Mouse (Mus musculus): ENCODE measurements around the gene Eya4. TPM values are rescaled to one million over a fixed set of nuclear protein-coding genes. Genes with fewer than 3 reads are reported as not detected.

Gene Eya4
- polyA plus RNA-seq, 1 experiment from 2014 or later: 9.7 TPM

DNA sequence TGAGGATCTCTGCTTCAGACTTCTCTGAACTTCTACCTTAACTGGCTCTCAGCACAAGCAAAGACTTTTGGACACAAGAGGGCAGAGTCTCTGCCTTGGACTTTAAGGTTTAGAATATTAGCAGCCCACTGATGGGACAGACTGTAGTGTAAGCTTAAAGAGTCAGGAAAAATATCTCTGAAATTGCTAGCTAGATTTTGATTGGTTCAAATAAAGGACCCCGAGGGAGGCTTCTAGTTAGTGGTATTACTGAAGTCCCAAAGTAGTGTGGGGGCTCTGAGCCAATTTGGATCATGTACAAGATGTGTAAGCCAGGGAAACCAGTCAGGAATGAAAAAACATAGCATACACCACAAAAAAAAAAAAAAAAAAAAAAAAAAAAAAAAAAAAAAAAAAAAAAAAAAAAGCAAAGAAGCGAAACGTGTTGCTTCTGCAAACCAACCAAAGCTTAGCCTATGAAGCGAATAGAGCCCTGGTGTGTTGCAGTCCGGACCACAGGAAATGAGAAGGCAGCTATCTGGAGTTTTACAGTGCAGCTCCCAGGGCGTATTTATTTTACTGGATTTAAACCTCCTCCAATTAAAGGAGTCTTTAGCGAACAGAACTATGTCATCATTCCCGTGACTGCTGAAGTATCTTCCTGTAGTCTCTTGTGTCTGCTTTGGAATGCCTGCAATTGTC, 173.8 kb downstream of the Eya4 start:
- Histone ChIP-seq H3K4me1 (ENCODE audit: insufficient read depth, low read length) (peaks cover 37% of the 10 kb centered on the region), H3K36me3 (ENCODE audit: insufficient read depth, low read length) (no peaks in the 10 kb centered on the region), H3K27me3 (ENCODE audit: insufficient read depth, low read length) (no peaks in the 10 kb centered on the region), H3K4me3 (ENCODE audit: low read length) (no peak overlapping the region), H3K9ac (replicated peaks; ENCODE audit: low read length) (no peak overlapping the region), H3K27ac (ENCODE audit: low read length) (peak overlapping the region; percentile 70), H3K4me2 (replicated peaks; ENCODE audit: low read depth, low read length) (peak overlapping the region; percentile 29; the same call in 1 of the 2 replicates), H3K9me3 (ENCODE audit: low read length) (no peaks in the 10 kb centered on the region)
- no peak for ATAC-seq (ENCODE audit: low FRiP score, low TSS enrichment)
- WGBS: 21% methylated on average over 8 of the region's 8 CpGs

DNA sequence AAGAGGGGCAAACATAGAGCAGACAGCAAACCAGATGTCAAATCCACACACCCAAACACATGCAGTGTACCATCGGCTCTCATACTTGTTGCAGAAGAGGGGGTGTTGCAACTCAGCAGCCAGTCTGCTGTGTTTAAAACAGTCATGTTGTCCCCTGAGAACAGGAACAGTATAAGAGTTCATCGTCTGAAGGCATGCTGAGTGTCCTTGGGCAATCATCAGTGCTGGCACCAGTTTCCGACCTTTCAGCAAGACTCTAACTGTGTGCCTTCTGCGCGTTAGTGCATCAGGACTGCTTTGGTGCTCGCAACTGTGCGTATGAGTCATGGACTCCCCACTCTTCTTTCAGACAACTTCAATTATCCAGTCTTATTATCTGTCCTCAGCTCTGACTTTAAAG, 179.0 kb downstream of the Eya4 start:
- Histone ChIP-seq H3K4me2 (replicated peaks; ENCODE audit: low read depth, low read length) (no peak overlapping the region), H3K9ac (replicated peaks; ENCODE audit: low read length) (no peak overlapping the region), H3K9me3 (ENCODE audit: low read length) (no peaks in the 10 kb centered on the region), H3K4me1 (ENCODE audit: insufficient read depth, low read length) (peaks cover 5% of the 10 kb centered on the region; the same call in 1 of the 2 replicates), H3K4me3 (ENCODE audit: low read length) (no peak overlapping the region), H3K36me3 (ENCODE audit: insufficient read depth, low read length) (no peaks in the 10 kb centered on the region), H3K27ac (ENCODE audit: low read length) (no peak overlapping the region), H3K27me3 (ENCODE audit: insufficient read depth, low read length) (no peaks in the 10 kb centered on the region)
- WGBS: 90% methylated on average over 7 of the region's 7 CpGs
- ATAC-seq (ENCODE audit: low FRiP score, low TSS enrichment): no peak

DNA sequence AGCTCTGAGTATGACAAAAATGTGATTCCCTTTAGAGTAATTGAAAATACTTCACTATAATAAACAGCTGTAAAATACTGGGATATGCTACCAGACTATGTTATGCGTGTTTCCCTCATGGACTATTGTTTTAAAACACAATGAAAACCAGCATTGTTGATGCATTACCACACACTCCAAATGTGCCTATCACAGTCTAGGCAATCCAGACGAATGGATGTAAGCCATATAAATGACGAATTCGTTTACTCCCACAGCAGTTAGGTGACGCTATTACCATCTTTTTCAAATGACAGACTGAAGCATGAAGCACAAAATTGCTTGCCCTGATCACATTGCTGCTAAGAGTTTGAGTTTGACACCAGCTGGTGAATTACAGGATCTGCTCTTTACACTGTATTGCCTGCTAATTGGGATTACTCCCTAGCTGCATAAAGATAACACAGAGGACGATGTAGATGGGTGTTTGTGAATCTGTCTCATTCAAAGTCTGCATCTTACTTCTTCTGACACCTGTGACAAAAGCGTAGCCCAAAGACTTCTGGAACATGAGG, 185.4 kb downstream of the Eya4 start:
- WGBS: 38% methylated on average over 7 of the region's 7 CpGs
- no peak overlapping the region for H3K9ac ChIP-seq (replicated peaks; ENCODE audit: low read length)
- H3K9me3 ChIP-seq (ENCODE audit: low read length): no peaks in the 10 kb centered on the region
- H3K27me3 ChIP-seq (ENCODE audit: insufficient read depth, low read length): no peaks in the 10 kb centered on the region
- ATAC-seq (ENCODE audit: low FRiP score, low TSS enrichment): no peak
- no peak overlapping the region for H3K27ac ChIP-seq (ENCODE audit: low read length)
- H3K4me3 ChIP-seq (ENCODE audit: low read length): no peak overlapping the region
- H3K4me2 ChIP-seq (replicated peaks; ENCODE audit: low read depth, low read length): no peak overlapping the region
- no peaks in the 10 kb centered on the region for H3K4me1 ChIP-seq (ENCODE audit: insufficient read depth, low read length)
- no peaks in the 10 kb centered on the region for H3K36me3 ChIP-seq (ENCODE audit: insufficient read depth, low read length)

DNA sequence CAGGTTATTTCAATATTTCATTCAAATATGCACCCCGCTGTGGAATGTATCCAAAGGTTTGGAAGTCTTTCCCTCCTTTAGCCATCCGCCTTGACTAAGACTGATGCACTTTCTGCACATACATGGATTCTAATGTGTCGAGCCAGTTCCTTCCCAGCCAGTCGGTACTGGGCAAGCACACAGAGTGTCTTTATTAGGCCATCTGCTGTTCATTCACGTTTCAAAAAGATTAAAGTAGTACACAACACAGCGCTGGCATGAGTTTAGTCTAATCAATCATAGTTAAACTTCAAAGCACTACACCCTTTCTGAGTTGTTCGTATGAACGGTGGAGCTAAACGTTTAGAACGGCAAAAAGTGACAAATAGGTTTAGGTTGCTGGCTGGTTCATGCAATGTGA, 190.7 kb downstream of the Eya4 start:
- Histone ChIP-seq H3K9me3 (ENCODE audit: low read length) (no peaks in the 10 kb centered on the region), H3K36me3 (ENCODE audit: insufficient read depth, low read length) (no peaks in the 10 kb centered on the region), H3K4me2 (replicated peaks; ENCODE audit: low read depth, low read length) (no peak overlapping the region), H3K9ac (replicated peaks; ENCODE audit: low read length) (no peak overlapping the region), H3K27me3 (ENCODE audit: insufficient read depth, low read length) (no peaks in the 10 kb centered on the region), H3K4me3 (ENCODE audit: low read length) (no peak overlapping the region), H3K4me1 (ENCODE audit: insufficient read depth, low read length) (no peaks in the 10 kb centered on the region), H3K27ac (ENCODE audit: low read length) (no peak overlapping the region)
- 62% methylated on average over 10 of the region's 10 CpGs for WGBS
- ATAC-seq (ENCODE audit: low FRiP score, low TSS enrichment): no peak

DNA sequence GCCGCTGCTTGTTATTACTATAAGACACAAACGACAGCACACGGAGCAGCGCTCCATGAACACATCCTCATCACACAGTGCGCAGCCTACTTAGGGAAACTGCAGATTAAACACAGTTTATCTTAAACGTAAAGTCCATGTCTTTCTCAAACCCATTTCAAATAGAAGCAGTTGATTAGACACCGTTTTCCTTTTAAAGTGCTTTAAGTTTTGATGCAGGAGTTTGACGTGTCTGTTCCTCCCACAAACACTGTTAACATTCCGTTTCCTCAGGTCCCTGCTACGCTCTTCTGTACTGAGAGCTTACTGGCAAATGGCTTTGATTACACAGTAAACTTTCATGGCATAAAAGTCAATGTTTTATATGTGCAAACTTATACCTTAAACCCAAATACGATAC, 191.4 kb downstream of the Eya4 start:
- Histone ChIP-seq H3K4me1 (ENCODE audit: insufficient read depth, low read length) (no peaks in the 10 kb centered on the region), H3K4me2 (replicated peaks; ENCODE audit: low read depth, low read length) (no peak overlapping the region), H3K36me3 (ENCODE audit: insufficient read depth, low read length) (no peaks in the 10 kb centered on the region), H3K27ac (ENCODE audit: low read length) (no peak overlapping the region), H3K4me3 (ENCODE audit: low read length) (no peak overlapping the region), H3K27me3 (ENCODE audit: insufficient read depth, low read length) (no peaks in the 10 kb centered on the region), H3K9ac (replicated peaks; ENCODE audit: low read length) (no peak overlapping the region), H3K9me3 (ENCODE audit: low read length) (no peaks in the 10 kb centered on the region)
- 68% methylated on average over 11 of the region's 11 CpGs for WGBS
- no peak for ATAC-seq (ENCODE audit: low FRiP score, low TSS enrichment)

DNA sequence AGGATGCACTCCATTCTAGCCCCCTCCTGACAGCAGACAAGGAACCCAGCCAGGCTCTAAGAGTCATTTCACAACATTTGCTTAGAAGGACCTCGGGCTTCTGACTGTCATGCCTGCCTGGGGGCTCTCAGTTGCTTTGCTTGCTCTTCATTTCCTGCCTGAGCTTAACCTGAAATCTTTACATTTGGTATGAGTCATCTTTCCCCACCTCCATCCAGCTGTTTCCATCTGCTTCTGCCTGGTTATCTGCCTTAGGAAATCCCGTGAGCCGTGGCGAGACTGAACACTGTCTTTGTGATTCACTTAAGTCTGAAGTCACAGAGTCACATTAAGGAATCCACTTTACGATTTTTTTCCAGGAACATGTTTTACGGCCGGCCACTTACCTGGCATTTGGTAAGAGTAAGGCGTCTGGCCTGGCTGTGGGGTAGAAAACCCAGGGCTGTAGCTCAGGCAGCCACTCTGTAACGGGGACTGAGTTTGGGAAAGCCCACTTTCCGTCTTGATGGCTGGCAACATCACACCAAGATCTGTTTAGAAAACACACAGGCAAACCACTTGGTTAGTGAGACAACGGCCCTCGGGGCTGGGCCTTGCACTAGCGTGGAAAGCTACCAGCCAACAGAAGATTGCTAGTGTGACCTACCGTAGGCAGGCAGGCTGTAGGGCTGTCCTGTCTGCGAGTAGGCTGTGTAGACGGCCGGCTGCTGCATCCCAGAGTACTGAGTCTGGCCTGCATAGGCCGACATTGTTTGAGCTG, 193.5 kb downstream of the Eya4 start:
- H3K9me3 ChIP-seq (ENCODE audit: low read length): no peaks in the 10 kb centered on the region
- no peak for ATAC-seq (ENCODE audit: low FRiP score, low TSS enrichment)
- H3K27ac ChIP-seq (ENCODE audit: low read length): no peak overlapping the region
- H3K9ac ChIP-seq (replicated peaks; ENCODE audit: low read length): no peak overlapping the region
- H3K27me3 ChIP-seq (ENCODE audit: insufficient read depth, low read length): no peaks in the 10 kb centered on the region
- WGBS: 57% methylated on average over 18 of the region's 18 CpGs
- H3K4me3 ChIP-seq (ENCODE audit: low read length): no peak overlapping the region
- H3K4me1 ChIP-seq (ENCODE audit: insufficient read depth, low read length): no peaks in the 10 kb centered on the region
- H3K4me2 ChIP-seq (replicated peaks; ENCODE audit: low read depth, low read length): no peak overlapping the region
- peaks cover 2% of the 10 kb centered on the region; the same call in 1 of the 2 replicates for H3K36me3 ChIP-seq (ENCODE audit: insufficient read depth, low read length)

DNA sequence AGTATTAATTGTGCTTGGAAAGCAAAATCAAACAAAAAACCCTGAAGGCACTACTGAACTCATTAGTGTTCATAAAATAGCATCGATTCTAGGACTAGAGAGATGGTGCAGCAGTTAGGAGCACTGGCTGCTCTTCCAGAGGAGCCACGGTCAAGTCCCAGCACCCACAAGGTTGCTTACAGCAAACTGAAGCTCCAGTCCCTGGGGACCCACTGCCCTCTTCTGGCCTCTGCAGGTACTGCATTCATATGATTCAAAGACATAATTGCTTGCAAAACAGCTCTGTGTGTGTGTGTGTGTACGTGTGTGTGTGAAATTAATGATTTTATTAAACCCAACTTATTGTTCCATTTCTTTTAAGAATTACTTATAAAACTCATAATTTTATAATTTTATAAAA, 200.2 kb downstream of the Eya4 start:
- H3K4me1 ChIP-seq (ENCODE audit: insufficient read depth, low read length): no peaks in the 10 kb centered on the region
- H3K9ac ChIP-seq (replicated peaks; ENCODE audit: low read length): no peak overlapping the region
- peaks cover 11% of the 10 kb centered on the region; the same call in 1 of the 2 replicates for H3K36me3 ChIP-seq (ENCODE audit: insufficient read depth, low read length)
- no peak overlapping the region for H3K4me2 ChIP-seq (replicated peaks; ENCODE audit: low read depth, low read length)
- WGBS: 92% methylated on average over 3 of the region's 3 CpGs
- no peak overlapping the region for H3K27ac ChIP-seq (ENCODE audit: low read length)
- no peaks in the 10 kb centered on the region for H3K27me3 ChIP-seq (ENCODE audit: insufficient read depth, low read length)
- ATAC-seq (ENCODE audit: low FRiP score, low TSS enrichment): no peak
- no peak overlapping the region for H3K4me3 ChIP-seq (ENCODE audit: low read length)
- H3K9me3 ChIP-seq (ENCODE audit: low read length): no peaks in the 10 kb centered on the region; the same call in 1 of the 2 replicates

DNA sequence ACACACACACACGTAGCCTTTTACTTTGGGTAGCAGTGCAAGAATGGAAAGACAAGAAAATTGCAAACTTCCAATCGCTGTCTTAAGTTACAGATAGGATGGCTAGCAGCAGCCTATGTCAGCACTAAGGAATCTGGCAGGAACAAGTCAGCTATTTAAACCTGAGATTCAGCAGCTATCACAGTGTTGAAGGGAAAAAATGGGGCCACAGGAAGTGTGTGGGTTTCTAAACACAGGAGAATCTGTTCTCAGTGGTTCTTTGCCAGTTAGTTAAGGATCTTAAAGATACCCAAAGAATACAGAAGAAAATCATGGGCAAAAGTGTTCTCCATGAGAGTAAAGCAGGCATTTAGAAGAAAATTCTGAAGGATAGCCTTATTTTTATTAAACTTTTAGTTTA, 206.0 kb downstream of the Eya4 start:
- H3K36me3 ChIP-seq (ENCODE audit: insufficient read depth, low read length): no peaks in the 10 kb centered on the region
- no peak overlapping the region for H3K4me3 ChIP-seq (ENCODE audit: low read length)
- H3K9me3 ChIP-seq (ENCODE audit: low read length): no peaks in the 10 kb centered on the region
- no peaks in the 10 kb centered on the region for H3K4me1 ChIP-seq (ENCODE audit: insufficient read depth, low read length)
- WGBS: 70% methylated on average over 2 of the region's 2 CpGs
- no peak for ATAC-seq (ENCODE audit: low FRiP score, low TSS enrichment)
- no peak overlapping the region for H3K9ac ChIP-seq (replicated peaks; ENCODE audit: low read length)
- no peaks in the 10 kb centered on the region for H3K27me3 ChIP-seq (ENCODE audit: insufficient read depth, low read length)
- no peak overlapping the region for H3K4me2 ChIP-seq (replicated peaks; ENCODE audit: low read depth, low read length)
- H3K27ac ChIP-seq (ENCODE audit: low read length): no peak overlapping the region

DNA sequence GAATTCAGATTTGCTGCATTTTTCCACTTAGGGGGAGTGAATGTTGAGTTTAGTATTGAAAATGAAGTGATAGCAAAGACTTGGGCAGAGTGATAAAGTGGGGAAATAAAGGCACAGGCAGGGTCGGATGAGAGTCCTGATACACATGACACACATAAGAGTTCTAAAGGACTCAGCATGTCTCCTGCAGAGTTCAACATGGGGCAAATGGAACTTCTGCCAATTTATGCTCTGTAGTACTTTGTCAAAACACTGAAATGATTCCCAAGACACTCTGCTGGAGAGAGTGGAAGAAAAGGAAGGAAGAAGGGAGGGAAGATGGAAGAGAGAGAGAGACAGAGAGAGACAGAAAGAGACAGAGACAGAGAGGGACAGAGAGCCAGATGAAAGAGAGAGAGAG, 222.6 kb downstream of the Eya4 start:
- no peaks in the 10 kb centered on the region for H3K4me1 ChIP-seq (ENCODE audit: insufficient read depth, low read length)
- no peaks in the 10 kb centered on the region for H3K9me3 ChIP-seq (ENCODE audit: low read length)
- no peak overlapping the region for H3K27ac ChIP-seq (ENCODE audit: low read length)
- no peak overlapping the region for H3K9ac ChIP-seq (replicated peaks; ENCODE audit: low read length)
- H3K4me3 ChIP-seq (ENCODE audit: low read length): no peak overlapping the region
- H3K27me3 ChIP-seq (ENCODE audit: insufficient read depth, low read length): no peaks in the 10 kb centered on the region
- 83% methylated on average over 1 of the region's 1 CpGs for WGBS
- peaks cover 10% of the 10 kb centered on the region; the same call in 1 of the 2 replicates for H3K36me3 ChIP-seq (ENCODE audit: insufficient read depth, low read length)
- ATAC-seq (ENCODE audit: low FRiP score, low TSS enrichment): no peak
- H3K4me2 ChIP-seq (replicated peaks; ENCODE audit: low read depth, low read length): no peak overlapping the region

DNA sequence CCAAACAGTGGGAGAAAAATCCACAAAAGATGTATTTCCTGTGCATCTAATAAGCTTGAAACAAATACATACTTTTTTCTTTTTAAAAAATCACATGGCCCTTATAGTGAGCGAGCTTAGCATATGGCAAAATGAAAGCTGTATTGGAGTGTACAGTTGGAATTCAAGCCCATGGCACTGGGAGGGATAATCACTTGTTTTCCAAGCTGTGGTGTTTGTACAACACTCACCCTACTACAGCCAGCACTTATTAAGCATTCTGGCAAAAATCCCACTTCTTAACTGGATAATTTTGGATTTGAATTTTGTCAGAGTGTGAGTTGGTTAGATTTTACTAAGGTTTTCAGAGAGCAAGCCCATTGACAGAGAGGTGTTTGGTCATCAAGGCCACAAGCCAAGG, 223.4 kb downstream of the Eya4 start:
- H3K4me1 ChIP-seq (ENCODE audit: insufficient read depth, low read length): no peaks in the 10 kb centered on the region
- no peak overlapping the region for H3K4me3 ChIP-seq (ENCODE audit: low read length)
- H3K27me3 ChIP-seq (ENCODE audit: insufficient read depth, low read length): no peaks in the 10 kb centered on the region
- 92% methylated on average over 1 of the region's 1 CpGs for WGBS
- H3K36me3 ChIP-seq (ENCODE audit: insufficient read depth, low read length): peaks cover 4% of the 10 kb centered on the region; the same call in 1 of the 2 replicates
- no peak for ATAC-seq (ENCODE audit: low FRiP score, low TSS enrichment)
- no peak overlapping the region for H3K4me2 ChIP-seq (replicated peaks; ENCODE audit: low read depth, low read length)
- no peak overlapping the region for H3K9ac ChIP-seq (replicated peaks; ENCODE audit: low read length)
- no peaks in the 10 kb centered on the region for H3K9me3 ChIP-seq (ENCODE audit: low read length)
- no peak overlapping the region for H3K27ac ChIP-seq (ENCODE audit: low read length)

Measured in kidney, embryonic 16.5 days (tissue).